Mouse (Mus musculus): ENCODE measurements around the gene Uba7. TPM values are rescaled to one million over a fixed set of nuclear protein-coding genes. Genes with fewer than 3 reads are reported as not detected.

Gene Uba7
- polyA plus RNA-seq, 1 experiment from 2014 or later = 32.4 TPM

Other genes with a start within 250 kb of the Uba7 start
- 153 and 154 TPM in 2 replicates for gene Rbm5, start 204.5 kb upstream of the Uba7 start, polyA plus RNA-seq (2015; fragmentation: Nextera tagmentation; extraction: Ambion mirVana)
- 67.2 and 70.5 TPM in 2 replicates for gene Rbm6, start 102.3 kb upstream of the Uba7 start, polyA plus RNA-seq (2015; fragmentation: Nextera tagmentation; extraction: Ambion mirVana)
- 18.5 and 20.7 TPM in 2 replicates for gene Mon1a, start 87.4 kb upstream of the Uba7 start, polyA plus RNA-seq (2015; fragmentation: Nextera tagmentation; extraction: Ambion mirVana)
- gene Mst1r, start 68.6 kb upstream of the Uba7 start, polyA plus RNA-seq (2015; fragmentation: Nextera tagmentation; extraction: Ambion mirVana) = 11.4 and 14.2 TPM in 2 replicates
- gene Actl11, start 47.0 kb upstream of the Uba7 start, polyA plus RNA-seq (2015; fragmentation: Nextera tagmentation; extraction: Ambion mirVana) = not detected in 2 replicates
- gene Camkv, start 39.8 kb upstream of the Uba7 start, polyA plus RNA-seq (2015; fragmentation: Nextera tagmentation; extraction: Ambion mirVana) = 1.9 and 2.2 TPM in 2 replicates
- gene Traip, start 25.4 kb upstream of the Uba7 start, polyA plus RNA-seq (2015; fragmentation: Nextera tagmentation; extraction: Ambion mirVana) = 17.7 and 17.9 TPM in 2 replicates
- gene Gm20661, start 7.6 kb downstream of the Uba7 start, polyA plus RNA-seq (2015; fragmentation: Nextera tagmentation; extraction: Ambion mirVana) = 5.7 and 7.2 TPM in 2 replicates
- gene Inka1, start 10.4 kb downstream of the Uba7 start, polyA plus RNA-seq (2015; fragmentation: Nextera tagmentation; extraction: Ambion mirVana) = 40.3 and 41.8 TPM in 2 replicates
- 8.4 and 9.4 TPM in 2 replicates for gene Cdhr4, start 17.0 kb downstream of the Uba7 start, polyA plus RNA-seq (2015; fragmentation: Nextera tagmentation; extraction: Ambion mirVana)
- 0.10 and 0.42 TPM in 2 replicates for gene Gm20662, start 20.8 kb downstream of the Uba7 start, polyA plus RNA-seq (2015; fragmentation: Nextera tagmentation; extraction: Ambion mirVana)
- gene Ip6k1, start 27.0 kb downstream of the Uba7 start, polyA plus RNA-seq (2015; fragmentation: Nextera tagmentation; extraction: Ambion mirVana) = 41.7 and 42.1 TPM in 2 replicates
- 61.8 and 79.2 TPM in 2 replicates for gene Gmppb, start 73.7 kb downstream of the Uba7 start, polyA plus RNA-seq (2015; fragmentation: Nextera tagmentation; extraction: Ambion mirVana)
- 3.1 and 3.2 TPM in 2 replicates for gene Amigo3, start 77.7 kb downstream of the Uba7 start, polyA plus RNA-seq (2015; fragmentation: Nextera tagmentation; extraction: Ambion mirVana)
- gene Mst1, start 104.9 kb downstream of the Uba7 start, polyA plus RNA-seq (2015; fragmentation: Nextera tagmentation; extraction: Ambion mirVana) = 0.98 and 2.2 TPM in 2 replicates
- 18.6 and 23.7 TPM in 2 replicates for gene Rnf123, start 107.8 kb downstream of the Uba7 start, polyA plus RNA-seq (2015; fragmentation: Nextera tagmentation; extraction: Ambion mirVana)
- gene Apeh, start 119.1 kb downstream of the Uba7 start, polyA plus RNA-seq (2015; fragmentation: Nextera tagmentation; extraction: Ambion mirVana) = 76.5 and 96.8 TPM in 2 replicates
- gene Bsn, start 214.9 kb downstream of the Uba7 start, polyA plus RNA-seq (2015; fragmentation: Nextera tagmentation; extraction: Ambion mirVana) = 4.7 and 4.9 TPM in 2 replicates

All from intestine, embryonic 15.5 days (tissue).